Mouse (Mus musculus) monocyte, adult 5-6 weeks (primary cell): Measurements from ENCODE around the gene Ggnbp2. TPM values are rescaled to one million over a fixed set of nuclear protein-coding genes. Genes with fewer than 3 reads are reported as not detected.
A peak's percentile ranks its signal among the peaks of the same experiment; 100 is the strongest.

Experiments
- ATAC-seq: fragments of 153-309, 156-312 bp; replicated peaks from 2 replicates; pipeline ENCODE4 v1.8.0; 2017; ENCODE audit warnings: mild to moderate bottlenecking; ENCODE audit not compliant: low TSS enrichment, insufficient number of reproducible peaks, severe bottlenecking, poor library complexity, low FRiP score
- total RNA-seq: library from RNA; stranded (forward); fragments of 200-1000, 200-491, 200-594 nt; gene quantifications from 3 replicates; pipeline ENCODE4 v1.2.3, GENCODE M21; 2017

Ggnbp2 gene
- total RNA-seq, 1 experiment from 2014 or later: 347 TPM

DNA sequence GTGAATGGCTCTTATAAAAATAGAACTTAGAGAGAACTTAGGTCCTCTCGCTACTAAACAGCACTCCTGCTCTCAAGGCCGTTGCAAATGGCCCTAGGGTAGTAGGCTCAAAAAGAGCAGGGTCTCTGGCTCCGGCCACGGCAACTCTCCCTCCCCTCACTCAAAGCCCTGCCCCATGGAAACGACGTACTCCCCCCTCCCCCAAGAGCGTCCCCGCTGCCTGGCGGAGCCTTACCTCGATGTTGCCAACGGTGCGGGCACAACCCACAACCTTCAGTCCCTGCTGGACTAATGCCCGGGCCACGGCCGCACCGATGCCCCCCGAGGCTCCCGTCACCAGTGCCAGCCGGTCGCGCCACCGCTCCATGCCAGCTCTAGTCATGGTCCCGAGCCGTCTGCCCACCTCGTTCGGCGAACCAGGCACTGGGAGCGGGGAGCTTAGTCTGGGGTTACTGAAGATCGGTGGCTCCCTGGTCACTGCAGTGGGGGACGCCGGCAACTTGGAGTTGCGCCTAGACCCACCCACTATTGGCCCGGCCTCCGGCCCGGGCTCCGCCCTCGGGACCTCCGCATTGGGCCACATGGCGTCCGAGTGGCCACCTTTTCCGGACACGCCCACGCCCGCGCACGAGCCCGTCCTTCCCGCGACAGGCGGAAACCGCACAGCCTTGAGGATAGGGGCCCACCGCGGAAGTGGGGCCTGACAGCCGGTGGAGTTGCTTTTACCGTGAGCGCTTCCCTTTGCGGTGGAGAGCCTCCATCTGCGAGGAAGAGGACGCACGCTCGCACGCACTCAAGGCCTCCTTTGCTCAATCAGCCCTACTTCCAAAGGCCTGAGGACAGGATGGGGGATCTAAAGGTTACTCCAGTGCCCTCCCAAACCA, 41.9 kb downstream of the Ggnbp2 start, which contains the start of gene Dhrs11:
Dhrs11 (minus strand) TSS at position 479 of the 884 bp plus-strand sequence.
- ATAC-seq: peak; percentile 83

DNA sequence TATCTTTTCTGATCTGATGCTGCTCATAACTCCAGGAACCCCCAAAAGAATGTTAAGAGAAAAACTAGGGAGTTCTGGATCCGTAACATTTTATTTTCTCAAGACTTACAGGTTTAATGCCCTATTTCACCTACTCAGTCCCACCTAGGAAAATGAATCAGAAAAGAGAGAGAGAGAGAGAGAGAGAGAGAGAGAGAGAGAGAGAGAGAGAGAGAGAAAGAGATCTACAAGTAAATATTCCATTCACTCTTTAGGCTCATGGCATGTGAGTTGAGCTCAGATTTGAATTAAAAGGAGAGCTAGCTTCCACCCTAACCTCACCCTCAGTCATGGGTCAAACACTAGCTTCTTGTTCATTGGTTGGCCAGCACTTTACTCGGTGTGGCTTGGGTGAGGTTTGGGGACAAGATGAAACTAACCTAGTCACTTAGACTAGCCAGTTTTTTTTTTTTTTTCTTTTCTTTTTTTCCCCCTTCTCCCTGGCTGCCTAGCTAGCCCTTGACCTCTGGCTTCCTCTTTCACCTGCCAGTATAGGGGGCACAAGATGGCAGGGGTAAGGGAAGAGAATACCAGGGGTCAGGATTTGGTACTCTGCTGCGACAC, 42.6 kb downstream of the Ggnbp2 start:
- no peak for ATAC-seq

DNA sequence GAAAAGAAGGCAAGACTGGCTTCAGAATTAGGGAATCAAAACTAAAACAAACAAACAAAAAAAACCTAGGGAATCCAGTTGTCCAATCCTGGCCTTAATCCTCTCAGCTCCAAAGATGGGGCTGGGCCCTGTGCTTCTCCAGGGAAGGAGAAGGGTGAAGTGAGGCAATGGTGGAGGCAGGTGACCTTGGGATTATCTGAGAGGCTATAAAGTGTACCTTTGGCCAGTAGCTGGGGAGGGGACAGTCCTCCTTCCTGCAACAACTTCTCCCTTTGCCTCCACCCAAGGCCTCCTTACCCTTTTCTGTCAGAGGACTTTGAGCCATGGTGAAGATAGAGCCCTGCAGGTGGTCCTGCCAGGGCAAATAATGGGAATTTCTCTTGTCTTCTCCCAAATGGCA, 43.1 kb downstream of the Ggnbp2 start:
- no peak for ATAC-seq

DNA sequence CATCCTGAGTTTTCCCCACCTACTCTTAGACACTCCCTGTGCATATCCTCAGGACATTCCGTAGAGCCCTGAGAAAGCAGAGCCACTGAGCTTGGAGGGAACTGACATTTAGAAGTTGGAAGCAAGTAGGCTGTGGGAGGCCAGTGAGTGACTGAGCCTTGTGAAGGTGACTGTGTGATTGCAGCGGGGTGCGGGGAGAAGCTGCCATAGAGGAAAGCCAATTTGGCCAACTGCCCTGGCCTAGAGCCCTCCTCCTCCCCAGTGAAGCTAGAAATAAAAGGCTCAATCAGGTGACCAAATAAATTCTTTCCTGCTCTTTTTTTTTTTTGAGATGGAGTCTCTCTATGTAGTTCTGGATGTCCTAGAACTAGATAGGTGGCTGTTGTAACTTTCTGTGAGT, 44.4 kb downstream of the Ggnbp2 start:
- ATAC-seq: no peak

DNA sequence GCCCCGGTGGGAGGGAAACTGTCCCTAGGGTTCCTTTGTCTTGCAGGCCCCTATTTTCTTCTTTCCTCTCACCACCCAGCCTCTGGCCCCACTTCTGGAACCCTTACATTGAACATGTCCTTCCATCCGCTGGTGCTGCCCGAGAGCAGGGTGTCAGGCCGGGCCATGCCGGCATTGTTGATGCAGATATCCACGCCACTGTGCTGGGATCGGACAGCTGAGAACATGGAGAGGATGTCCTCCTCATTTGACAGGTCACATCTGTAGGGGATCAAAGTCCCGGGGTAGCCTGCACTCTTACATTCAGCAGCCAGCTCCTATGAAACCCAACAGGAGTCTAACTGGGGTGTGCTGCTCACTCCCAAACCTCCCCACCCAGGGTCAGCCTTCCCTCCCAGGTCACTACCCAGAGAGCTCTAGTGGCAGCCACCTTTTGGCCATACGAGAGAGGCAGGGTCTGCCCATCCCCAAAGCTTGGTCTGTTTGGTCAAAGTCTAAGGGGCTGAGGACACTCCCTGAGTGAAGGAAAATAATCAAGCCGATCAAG, 45.3 kb downstream of the Ggnbp2 start:
- no peak for ATAC-seq

DNA sequence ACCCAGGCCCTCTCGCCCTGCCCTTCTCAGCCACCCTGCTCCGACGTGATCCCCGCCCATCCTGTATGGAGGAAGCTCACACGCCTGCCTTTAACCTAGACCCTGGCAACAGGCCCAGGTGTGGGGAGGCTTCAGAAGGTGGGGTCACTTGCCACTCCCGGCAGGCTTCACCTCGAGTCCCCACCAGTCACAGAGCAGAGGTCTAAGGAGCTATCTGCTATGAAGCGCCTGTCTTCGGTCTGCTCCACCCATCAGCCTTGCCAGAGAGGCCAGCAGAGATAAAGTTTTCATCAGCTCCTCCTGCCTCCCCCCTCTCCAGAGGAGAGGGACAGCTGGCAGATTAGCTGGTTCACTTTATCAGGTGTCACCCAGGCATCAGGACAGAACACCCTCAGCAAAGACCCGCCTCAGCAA, 47.1 kb downstream of the Ggnbp2 start:
- no peak for ATAC-seq

DNA sequence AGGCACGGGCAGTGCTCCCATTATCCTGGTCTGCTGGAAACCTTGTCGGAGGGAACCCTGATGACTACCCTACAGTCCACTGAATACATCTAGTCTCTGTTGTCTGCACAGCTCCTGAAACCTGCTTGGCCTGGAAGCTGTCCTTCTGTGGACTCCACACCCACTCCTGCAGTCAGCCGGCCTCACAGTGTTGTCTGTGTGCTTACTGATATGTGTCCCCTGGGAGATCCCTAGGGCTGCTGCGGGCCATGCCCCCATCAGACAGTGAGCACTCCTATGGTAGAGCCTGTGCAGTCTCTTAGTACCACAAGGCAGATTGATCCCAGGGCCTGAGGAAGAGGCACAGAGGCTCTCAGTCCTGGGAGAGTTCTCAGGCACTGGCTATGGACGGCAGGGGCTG, 48.1 kb downstream of the Ggnbp2 start:
- no peak for ATAC-seq

DNA sequence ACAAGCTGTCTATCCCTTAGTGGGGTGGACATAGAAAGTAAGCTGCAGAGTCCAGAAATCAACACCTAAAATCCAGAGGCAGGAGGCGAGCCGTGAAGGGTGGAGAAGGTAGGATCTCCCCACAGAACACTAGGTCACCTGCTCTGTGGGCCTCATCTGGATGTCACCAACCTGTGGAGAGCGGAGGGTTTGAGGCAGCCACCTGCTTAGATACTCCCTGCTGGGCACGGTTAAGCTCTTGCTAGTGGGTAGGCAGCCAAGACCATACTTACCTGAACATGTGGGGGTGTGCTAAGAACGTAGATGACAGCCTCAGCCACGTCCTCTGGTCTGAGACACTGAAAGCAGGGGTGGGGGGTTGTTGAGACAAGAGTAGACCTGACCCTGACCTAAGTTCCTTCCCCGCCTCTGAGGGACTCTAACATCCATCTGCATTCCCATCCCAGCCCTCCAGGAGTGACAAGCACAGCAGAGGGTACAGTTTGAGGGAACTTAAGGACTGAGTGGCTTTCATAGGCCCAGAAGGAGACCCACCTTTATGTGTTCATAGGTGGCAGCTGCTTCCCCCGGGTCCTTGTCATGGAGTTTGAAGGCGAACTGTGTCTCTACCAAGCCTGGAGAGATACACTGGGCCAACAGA, 49.4 kb downstream of the Ggnbp2 start:
- no peak for ATAC-seq

DNA sequence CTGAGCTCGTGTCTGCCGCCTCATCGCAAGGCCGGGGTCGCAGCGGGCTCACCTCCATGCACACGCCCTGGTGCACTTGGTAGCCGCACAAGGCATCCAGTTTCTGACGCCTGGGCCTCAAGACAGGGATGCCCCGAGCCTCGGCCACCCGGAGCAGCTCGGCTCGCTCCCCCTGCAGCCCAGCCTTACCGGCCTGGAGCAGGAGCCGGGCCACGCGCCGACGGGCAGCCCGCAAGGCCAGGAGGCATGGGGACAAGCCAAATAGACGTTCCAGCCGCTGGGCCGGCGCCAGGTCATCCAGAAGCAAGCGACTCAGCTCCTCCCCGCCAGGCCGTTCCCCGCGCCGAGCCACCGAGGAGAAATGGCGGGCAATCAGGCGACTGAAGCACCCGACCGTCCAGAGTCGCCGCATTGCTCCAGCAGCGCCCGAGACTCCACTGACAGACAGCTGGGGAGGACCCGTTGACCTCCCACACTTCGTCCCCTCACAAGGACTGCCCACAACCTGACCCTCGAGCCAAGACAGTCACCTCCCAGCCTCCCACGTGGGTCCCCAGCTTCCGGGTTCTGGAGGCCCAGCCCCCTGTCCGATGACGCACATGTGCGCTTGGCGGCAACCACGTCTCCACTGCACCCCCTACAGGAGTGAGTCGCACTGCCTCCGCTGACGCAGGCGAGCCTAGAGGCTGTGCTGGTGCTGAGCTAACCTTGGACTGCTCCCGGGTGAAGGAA, 51.5 kb downstream of the Ggnbp2 start, which contains the start of gene Mrm1:
Mrm1 (minus strand) TSS at position 555 of the 732 bp plus-strand sequence.
- ATAC-seq: peak; percentile 84

DNA sequence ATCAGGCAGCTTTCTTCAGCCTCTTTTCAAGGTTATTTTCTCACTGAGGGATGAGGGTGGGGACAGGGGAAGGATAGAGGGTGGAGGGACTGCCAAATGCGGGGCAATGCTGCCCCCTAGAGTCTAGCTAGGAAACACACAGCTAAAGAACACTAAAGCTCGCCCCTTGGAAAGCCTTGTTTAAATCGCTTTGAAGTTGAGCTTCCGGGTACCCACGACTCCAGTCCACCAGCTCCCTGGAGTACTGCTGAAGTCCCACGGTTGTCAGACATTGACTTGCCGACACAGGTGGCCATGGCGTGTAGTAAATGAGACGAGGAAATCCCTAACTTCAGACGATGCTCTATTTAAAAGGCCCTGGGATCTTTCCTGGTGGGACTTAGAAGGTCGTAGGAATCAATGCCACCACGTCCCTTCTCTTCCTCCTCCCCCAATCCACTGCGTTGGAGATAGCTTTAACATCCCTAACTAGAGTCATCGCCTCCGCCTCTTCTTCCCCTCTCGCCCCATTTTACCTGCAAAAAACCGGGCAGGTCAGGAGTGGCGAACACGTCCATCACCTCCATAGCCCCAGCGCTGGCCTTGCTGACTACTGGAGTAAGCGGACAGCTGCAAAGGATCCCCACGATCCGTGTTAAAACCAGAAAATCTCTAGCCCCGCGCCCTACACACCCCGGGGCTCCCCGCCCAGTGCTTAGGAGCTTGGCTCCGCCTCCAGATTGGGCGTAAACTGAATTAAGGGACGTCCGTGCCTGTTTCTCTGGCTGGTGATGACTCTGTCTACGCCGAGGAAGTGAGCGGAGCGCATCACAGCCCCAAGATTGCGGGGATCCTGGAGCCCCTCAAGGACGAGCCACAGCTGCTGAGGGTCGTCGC, 52.3 kb downstream of the Ggnbp2 start:
- peak; percentile 59 for ATAC-seq

DNA sequence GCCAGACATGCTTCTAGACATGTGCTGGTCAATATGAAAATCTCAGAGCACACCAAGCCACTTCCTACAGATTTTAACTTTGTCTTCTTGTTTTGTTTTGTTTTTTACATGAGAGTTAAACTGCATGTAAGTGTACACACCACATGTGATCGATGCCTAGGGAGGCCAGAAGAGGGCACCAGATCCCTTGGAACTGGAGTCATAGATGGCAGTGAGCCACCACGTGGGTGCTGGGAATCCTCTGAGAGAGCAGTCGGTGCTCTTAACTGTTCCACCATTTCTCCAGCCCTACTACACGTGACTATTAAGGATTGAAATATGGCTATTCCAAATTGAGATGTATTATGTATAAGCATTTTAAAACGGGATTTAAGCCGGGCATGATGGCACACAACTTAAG, 53.3 kb downstream of the Ggnbp2 start:
- ATAC-seq: no peak

DNA sequence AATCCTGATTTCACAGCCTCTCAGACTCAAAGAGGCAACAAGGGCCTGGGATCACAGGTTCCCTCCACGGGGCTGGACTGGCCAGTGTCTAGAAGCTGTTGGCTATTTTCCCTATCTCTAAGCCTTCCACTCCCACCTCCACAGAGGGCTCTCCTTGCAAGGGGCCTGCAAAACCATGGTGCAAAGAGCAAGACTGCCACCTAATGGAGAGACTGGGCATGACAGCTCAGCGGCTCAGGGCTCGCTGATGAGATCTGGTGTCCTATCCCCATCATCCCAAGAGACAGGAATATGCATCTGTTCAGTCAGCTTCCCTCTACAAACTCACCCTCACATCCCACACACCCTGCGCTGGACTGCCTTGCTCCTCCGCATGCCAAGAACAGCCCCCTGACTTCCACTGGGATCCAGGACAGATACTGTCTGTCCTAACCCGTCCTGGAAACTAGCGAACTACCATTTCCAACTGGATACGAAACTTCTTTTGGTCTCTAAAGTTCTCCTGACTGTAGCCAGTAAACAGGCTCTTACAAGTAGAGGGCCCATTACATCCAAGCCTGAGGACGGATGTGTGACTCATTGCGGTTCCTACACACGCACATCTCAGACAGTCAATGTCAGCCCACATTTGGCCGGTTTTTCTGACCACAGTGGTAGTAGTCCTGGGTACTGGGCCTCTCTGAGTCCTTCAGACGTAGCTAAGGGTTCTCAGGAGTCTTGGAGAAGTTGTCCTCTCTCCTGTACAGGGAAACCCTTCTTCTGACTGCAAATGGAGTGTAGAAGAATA, 56.7 kb downstream of the Ggnbp2 start:
- ATAC-seq: peak; percentile 42; the same call in 1 of the 2 replicates

DNA sequence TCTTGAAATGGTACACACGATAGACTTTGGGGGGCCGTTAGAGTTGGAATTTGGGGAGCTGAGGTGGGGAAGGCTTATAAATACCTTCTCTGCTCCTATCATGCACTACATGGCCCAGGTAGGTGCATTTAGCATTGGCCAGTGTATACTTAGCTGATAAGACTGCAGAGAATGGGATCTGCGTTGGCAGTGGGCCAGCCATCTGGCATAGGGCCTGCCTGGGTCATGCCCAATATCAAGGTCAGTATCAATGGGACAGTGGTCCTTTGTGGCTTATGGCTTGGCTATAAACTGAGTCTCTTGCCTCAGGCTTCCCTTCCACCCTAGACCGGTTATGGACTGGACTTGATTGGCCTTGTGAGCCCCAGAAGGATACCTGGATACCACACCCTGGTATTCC, 66.2 kb downstream of the Ggnbp2 start:
- no peak for ATAC-seq

DNA sequence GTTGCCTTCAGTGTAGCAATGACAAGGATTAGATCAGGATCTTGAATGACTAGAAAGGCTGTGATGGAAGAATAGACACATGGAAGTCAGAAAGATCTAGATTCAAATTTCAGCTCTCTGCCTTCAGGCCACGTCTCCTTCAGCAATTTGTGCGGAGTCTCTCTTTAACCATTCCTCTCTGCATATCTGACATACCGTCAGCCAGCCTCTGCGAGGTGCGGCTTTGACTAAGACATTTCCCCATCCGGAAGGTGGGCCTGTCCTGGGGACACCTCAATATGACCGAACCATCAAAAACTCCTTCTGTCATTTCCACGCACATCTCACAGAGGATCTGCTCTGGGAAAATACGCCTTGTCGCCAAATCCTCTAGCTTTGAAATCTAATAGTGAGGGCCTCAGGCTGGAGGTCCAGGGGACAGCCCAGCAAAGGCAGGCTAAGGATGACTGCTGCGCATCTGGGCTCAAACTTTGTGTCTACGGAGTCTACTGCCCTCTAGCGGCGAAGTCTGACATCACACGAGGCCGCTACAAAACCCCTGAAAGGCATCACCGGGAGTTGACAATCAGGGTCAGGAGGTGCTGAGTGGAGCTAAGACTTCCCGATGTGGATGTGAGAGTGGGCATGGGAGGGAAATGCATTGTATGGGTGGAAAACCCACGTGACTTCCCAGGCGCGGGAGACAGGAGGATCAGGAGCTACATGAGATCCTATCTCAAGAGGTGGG, 72.8 kb downstream of the Ggnbp2 start:
- peak; percentile 87 for ATAC-seq

DNA sequence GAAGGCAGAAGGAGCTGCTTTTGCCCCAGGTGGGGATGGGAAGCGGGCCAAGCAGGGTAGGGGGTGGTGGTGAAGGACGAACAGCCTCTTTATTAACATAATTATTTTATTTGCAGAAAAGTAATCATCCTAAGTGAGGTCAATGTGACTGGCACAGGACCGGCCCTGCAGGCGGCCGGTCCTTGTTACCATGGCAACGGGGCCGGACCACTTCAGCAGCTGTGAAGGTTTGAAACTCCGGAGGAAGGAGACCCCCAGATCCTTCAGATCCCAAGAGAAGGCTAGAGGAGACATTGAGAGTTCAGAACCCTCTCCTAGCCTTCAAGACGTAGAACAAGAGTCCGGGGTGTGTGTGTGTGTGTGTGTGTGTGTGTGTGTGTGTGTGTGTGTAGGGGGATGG, 73.6 kb downstream of the Ggnbp2 start:
- no peak for ATAC-seq

DNA sequence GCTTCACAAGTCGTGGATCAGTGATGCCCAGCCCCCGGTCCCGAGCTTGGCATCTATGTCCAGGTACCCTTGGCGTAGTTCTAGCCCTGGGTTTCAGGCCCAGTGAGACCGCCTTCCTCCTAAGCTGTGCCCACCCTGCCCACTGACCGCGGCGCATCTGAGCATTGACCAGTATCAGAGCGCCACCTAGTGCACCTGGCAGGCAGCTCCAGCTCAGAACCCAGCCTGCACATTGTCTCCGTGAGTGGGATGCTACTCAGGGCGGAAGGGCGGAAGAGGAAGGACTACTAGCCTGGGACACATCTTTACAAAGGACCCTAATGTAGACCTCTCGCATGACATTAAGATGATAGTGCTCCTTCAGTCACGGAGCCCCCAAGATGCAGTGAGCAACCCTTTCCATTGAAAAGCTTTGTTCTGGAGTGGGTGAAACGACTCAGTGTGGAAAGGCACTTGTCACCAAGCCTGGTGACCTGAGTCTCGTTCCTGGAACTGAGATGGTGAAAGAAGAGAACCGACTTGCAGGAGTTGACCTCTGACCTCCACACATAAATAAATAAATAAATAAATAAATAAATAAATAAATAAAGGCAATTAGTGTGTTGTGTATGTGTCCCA, 76.0 kb downstream of the Ggnbp2 start:
- peak; percentile 51; the same call in 1 of the 2 replicates for ATAC-seq
